In the genomic region with DNA sequence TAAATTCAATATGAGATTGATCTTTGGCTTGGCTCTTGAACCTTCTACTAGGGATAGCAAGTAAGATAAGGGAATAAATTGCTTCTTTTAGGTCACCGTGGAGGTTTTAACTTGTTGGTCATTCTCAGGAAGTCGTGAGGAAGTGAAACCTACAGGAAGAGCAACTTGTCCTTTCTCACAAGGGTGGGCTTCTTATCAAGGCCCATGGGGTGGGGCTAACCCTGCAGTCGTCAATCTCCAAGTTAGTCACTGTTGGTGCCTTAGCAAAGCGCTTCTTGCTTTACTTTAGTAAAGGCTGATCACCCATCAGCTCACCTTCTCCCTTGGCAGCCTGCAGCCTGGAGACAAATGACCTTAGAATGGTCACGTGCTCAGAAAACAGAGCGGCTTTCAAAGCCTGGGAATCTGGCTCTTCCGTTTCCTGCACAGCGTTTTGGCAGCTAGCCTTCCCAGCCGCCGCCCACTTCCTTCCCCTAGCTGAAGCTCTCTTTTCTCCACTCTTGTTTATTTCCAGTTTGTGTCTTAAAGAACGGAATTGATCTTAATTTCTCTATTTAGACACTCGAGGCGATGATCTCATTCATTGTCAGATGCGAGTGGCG, we compare ENCODE assay signal across 8 mouse cellular contexts.
DNase-seq lines count a peak whose midpoint lies in the region; TF ChIP-seq lines count a peak whose summit lies in the region.

No protein-coding gene starts in this region.

- no peak for TF ChIP-seq CTCF in layer of hippocampus, adult 2 months (conservative IDR thresholded peaks at IDR 0.05)

- intact Hi-C loops in heart, postnatal 36 days (cut with DNase I) = loop anchor here (1.0 to 5.0 kb wide), 3 partner anchors 28 to 82 kb away; no protein-coding TSS in a partner anchor

- peak; percentile 40 for DNase-seq in CD4-positive, CD25-positive, alpha-beta regulatory T cell, adult 2 months (ENCODE audit: low read depth, low spot score)
- peak; percentile 68 to 83 for DNase-seq in adrenal gland, adult (ENCODE audit: inconsistent age in 2 of 2, low spot score in 1 of 2)
- DNase-seq in frontal cortex, adult 2 months (ENCODE audit: extremely low spot score in 1 of 2, low spot score in 1 of 2) = peak; percentile 45 to 81
- peak; percentile 82 to 83 for DNase-seq in heart, postnatal 36 days
- DNase-seq in layer of hippocampus, adult 2 months (ENCODE audit: low spot score in 2 of 2) = peak; percentile 43 to 55
- peak; percentile 80 to 82 for DNase-seq in lung, adult 18-20 months
- peak; percentile 59 for DNase-seq in right cerebral cortex, postnatal 4 days
- no peak for DNase-seq in retina, postnatal 1 day

- H3K4me3 ChIP-seq in layer of hippocampus, adult 2 months = peak overlapping the region; percentile 39

- H3K27ac ChIP-seq in layer of hippocampus, adult 2 months = peak overlapping the region; percentile 63
